Mouse (Mus musculus) kidney, postnatal 0 days (tissue): ENCODE results near the gene Opa3. TPM values are rescaled to one million over a fixed set of nuclear protein-coding genes. Genes with fewer than 3 reads are reported as not detected.

Experiments
- ATAC-seq: fragments of 200-750 bp; cut with Nextera tagmentation; replicated peaks from 2 replicates; pipeline ENCODE4 v1.8.0; 2017; ENCODE audit warnings: low read depth, moderate number of reproducible peaks, moderate TSS enrichment, moderate library complexity; ENCODE audit not compliant: low FRiP score
- DNase-seq: peaks from one replicate; pipeline ENCODE4 v3.0.0-alpha.2; 2016; ENCODE audit warnings: low spot score
- H3K27ac ChIP-seq: fragments of 300-500 bp; sonication (generic); 2 replicates; pipeline ENCODE4 v1.5.1; 2014; ENCODE audit warnings: mild to moderate bottlenecking
- H3K27me3 ChIP-seq: fragments of 300-500 bp; sonication (generic); 2 replicates; pipeline ENCODE4 v1.6.1; 2014; ENCODE audit warnings: low read length, mixed read lengths; ENCODE audit not compliant: insufficient read depth
- H3K36me3 ChIP-seq: fragments of 300-500 bp; sonication (generic); 2 replicates; pipeline ENCODE4 v1.6.1; 2014; ENCODE audit warnings: low read length, mixed read lengths; ENCODE audit not compliant: insufficient read depth
- H3K4me1 ChIP-seq: fragments of 300-500 bp; sonication (generic); replicated peaks from 2 replicates; pipeline ENCODE4 v1.6.1; 2014; ENCODE audit warnings: antibody characterized with exemption, low read length, mixed read lengths; ENCODE audit not compliant: insufficient read depth
- H3K4me2 ChIP-seq: fragments of 300-500 bp; sonication (generic); 2 replicates; pipeline ENCODE4 v1.6.1; 2014; ENCODE audit warnings: mild to moderate bottlenecking, low read length, moderate library complexity, mixed read lengths
- H3K4me3 ChIP-seq: fragments of 300-500 bp; sonication (generic); replicated peaks from 2 replicates; pipeline ENCODE4 v1.5.1; 2014; ENCODE audit warnings: low read depth, low read length
- H3K9ac ChIP-seq: fragments of 300-500 bp; sonication (generic); 2 replicates; pipeline ENCODE4 v1.6.1; 2014; ENCODE audit warnings: low read depth, low read length
- H3K9me3 ChIP-seq: fragments of 300-500 bp; sonication (generic); replicated peaks from 2 replicates; pipeline ENCODE4 v1.6.1; 2016; ENCODE audit warnings: low read length, inconsistent platforms, mixed read lengths
- CTCF ChIP-seq: IDR thresholded peaks from 2 replicates; pipeline ENCODE4 v1.5.1; 2016; ENCODE audit warnings: antibody characterized with exemption, low read depth, mild to moderate bottlenecking, moderate library complexity
- WGBS: fragments of 180-500 bp; shearing (Covaris S2); extraction: QIAGEN DNeasy Blood & Tissue Kit; methylation state at CpG from one replicate; pipeline ENCODE4 v1.1.7; 2014; 5-methylcytosine and 5-hydroxymethylcytosine counted together
- microRNA counts: library from miRNA; unstranded; fragments of <30 nt; microRNA quantifications from one replicate; lab custom pipeline; 2015
- microRNA-seq: library from miRNA; unstranded; fragments of <30 nt; microRNA quantifications from one replicate; pipeline ENCODE4, GENCODE M21; 2016
- polyA plus RNA-seq: library from polyadenylated mRNA; unstranded; fragments of >200 nt; fragmentation: Nextera tagmentation; extraction: Ambion mirVana; gene quantifications from 2 replicates; pipeline ENCODE4 v1.2.1, GENCODE M21; 2015

The Opa3 gene
- polyA plus RNA-seq, 1 experiment from 2014 or later, result 30.4 TPM

- no peaks in the 10 kb centered on the region for H3K36me3 ChIP-seq
- WGBS, result 8% methylated on average over 16 of the region's 16 CpGs
- H3K9ac ChIP-seq, result peak overlapping the region; percentile 23; the same call in 1 of the 2 replicates
- H3K4me3 ChIP-seq, result peak overlapping the region; percentile 12
- no peak overlapping the region for H3K27ac ChIP-seq
- no peak for ATAC-seq
- no peak for DNase-seq
- H3K4me2 ChIP-seq, result peak overlapping the region; percentile 51
- no peak for TF ChIP-seq CTCF
- no peaks in the 10 kb centered on the region for H3K9me3 ChIP-seq
- H3K27me3 ChIP-seq, result peaks cover 31% of the 10 kb centered on the region
- H3K4me1 ChIP-seq, result peaks cover 4% of the 10 kb centered on the region; the same call in 1 of the 2 replicates
These were observed 73.5 kb downstream of the Opa3 start for GRCm38 (mm10) chr7:19301461-19302263.

DNA sequence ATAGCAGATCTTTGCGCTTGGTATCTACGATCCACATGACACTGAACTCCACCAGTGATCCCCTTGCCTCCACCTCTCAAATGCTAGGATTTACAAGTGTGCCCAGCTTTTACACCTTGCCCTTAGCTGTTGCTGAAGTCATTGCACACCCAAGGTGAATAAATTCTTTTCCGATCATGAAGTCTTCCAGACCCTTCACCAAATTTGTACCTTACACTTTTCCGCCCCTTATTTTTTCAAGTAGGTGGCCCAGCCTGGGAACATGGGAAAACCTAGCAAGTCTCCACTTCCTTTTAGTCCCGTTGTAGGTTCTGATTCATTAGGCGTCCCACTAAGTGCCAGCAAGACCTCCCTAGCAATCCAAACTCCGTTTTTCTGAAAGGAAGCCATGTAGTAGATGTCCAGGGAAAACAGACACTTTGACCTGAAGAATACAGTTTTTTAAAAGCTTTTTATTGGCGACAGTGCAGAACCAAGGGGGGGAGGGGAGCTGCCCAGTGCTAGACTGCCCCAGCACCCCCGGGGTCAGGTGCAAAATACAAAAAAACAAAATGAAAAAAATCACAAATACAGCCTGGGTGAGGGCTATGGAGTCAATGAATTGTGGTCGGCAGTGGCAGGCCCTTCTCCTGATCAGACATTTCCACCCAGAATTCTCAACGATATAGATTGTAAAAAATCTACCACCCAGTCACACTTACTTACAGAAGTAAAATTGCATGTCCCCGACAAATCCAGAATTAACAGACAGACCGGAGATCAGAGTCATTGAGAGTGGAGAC is 74.3 kb downstream of the Opa3 start:
- Histone ChIP-seq H3K27me3 (peaks cover 35% of the 10 kb centered on the region), H3K4me2 (no peak overlapping the region), H3K4me3 (no peak overlapping the region), H3K27ac (no peak overlapping the region), H3K9ac (no peak overlapping the region), H3K36me3 (no peaks in the 10 kb centered on the region), H3K9me3 (no peaks in the 10 kb centered on the region), H3K4me1 (peaks cover 4% of the 10 kb centered on the region; the same call in 1 of the 2 replicates)
- WGBS, result 52% methylated on average over 13 of the region's 13 CpGs
- DNase-seq, result no peak
- no peak for TF ChIP-seq CTCF
- ATAC-seq, result no peak

- Histone ChIP-seq H3K27ac (no peak overlapping the region), H3K4me3 (no peak overlapping the region), H3K36me3 (no peaks in the 10 kb centered on the region), H3K4me2 (no peak overlapping the region), H3K9me3 (no peaks in the 10 kb centered on the region), H3K4me1 (peaks cover 8% of the 10 kb centered on the region; the same call in 1 of the 2 replicates), H3K27me3 (peaks cover 35% of the 10 kb centered on the region), H3K9ac (no peak overlapping the region)
- 86% methylated on average over 12 of the region's 12 CpGs for WGBS
- no peak for DNase-seq
- ATAC-seq, result no peak
- no peak for TF ChIP-seq CTCF
These were observed 74.8 kb downstream of the Opa3 start for GRCm38 (mm10) chr7:19303046-19303305.

GRCm38 (mm10) chr7:19303770-19304169 is 75.6 kb downstream of the Opa3 start:
- H3K4me2 ChIP-seq, result peak overlapping the region; percentile 64; the same call in 1 of the 2 replicates
- ATAC-seq, result no peak
- H3K27ac ChIP-seq, result no peak overlapping the region
- peak; percentile 55 for DNase-seq
- peaks cover 35% of the 10 kb centered on the region for H3K27me3 ChIP-seq
- no peaks in the 10 kb centered on the region for H3K9me3 ChIP-seq
- no peaks in the 10 kb centered on the region for H3K36me3 ChIP-seq
- no peak overlapping the region for H3K4me3 ChIP-seq
- no peak overlapping the region for H3K9ac ChIP-seq
- peak; percentile 83 for TF ChIP-seq CTCF
- WGBS, result under 1% methylated on average over 16 of the region's 16 CpGs
- peaks cover 8% of the 10 kb centered on the region; the same call in 1 of the 2 replicates for H3K4me1 ChIP-seq

DNA sequence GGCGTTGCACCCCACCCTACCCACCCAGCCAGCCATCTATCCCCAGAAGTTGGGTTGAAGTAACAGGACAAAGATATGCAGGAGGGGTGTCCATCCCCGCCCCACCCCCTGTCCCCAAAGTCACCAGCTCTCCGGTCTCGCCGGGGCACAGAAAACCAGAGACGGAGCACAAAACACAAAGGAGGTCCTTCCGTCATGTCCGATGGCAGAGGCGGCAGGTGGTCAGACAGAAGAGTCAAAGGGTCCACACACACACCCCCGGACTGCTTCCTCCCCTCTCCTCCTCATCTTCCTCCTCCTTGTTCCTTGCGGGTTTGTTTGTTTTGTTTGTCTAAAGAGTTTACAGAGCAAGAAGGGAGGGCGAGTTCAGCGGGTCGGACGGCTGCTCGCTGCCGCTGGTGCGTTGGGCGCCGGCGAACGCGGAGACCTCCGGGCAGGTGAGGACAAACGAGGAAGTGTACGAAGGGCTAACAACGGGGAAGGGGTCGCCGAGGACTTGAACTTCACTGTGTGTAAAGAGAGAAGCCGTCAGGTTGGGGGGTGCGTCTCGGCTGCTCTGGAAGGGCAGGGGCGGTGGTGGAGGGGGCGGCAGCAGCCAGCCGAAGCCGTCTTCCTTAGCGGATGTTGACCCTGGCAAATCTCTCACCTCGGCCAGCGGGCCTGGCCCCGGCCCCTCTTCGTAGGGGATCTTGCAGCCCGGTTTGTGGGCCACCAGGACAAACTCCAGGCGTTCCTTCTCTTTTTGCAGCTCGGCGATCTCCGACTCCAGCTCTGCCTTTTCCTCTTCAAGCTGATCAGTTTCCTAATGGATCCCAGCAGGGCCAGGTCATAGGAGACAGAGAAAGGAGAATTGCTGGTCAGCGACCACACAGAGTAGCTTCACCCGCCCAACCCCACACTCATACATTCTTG is 76.6 kb downstream of the Opa3 start:
- H3K36me3 ChIP-seq, result no peaks in the 10 kb centered on the region
- no peaks in the 10 kb centered on the region for H3K9me3 ChIP-seq
- WGBS, result 2% methylated on average over 48 of the region's 48 CpGs
- no peak overlapping the region for H3K27ac ChIP-seq
- ATAC-seq, result no peak
- no peak for TF ChIP-seq CTCF
- peak overlapping the region; percentile 44; the same call in 1 of the 2 replicates for H3K9ac ChIP-seq
- no peak for DNase-seq
- peaks cover 14% of the 10 kb centered on the region; the same call in 1 of the 2 replicates for H3K4me1 ChIP-seq
- H3K4me2 ChIP-seq, result peak overlapping the region; percentile 64
- H3K4me3 ChIP-seq, result peak overlapping the region; percentile 38
- peaks cover 35% of the 10 kb centered on the region for H3K27me3 ChIP-seq

DNA sequence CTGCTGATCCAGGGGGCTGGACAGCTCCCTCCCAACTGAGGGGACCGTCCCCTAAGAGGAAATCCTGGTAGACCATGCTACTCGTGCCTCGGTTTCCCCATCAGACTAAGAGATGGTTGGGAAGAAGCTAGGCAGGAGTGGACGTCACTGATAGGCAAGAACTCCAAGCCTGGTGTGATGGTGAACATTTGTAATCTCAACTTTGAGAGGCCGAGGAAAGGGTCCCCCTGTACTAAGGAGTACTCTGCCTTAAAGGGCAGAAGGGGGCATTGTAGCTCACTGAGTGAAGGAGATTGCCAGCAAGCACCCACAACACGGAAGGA is 77.2 kb downstream of the Opa3 start:
- H3K36me3 ChIP-seq, result no peaks in the 10 kb centered on the region
- 13% methylated on average over 6 of the region's 6 CpGs for WGBS
- no peak overlapping the region for H3K27ac ChIP-seq
- ATAC-seq (no peak), DNase-seq (no peak)
- no peak overlapping the region for H3K9ac ChIP-seq
- H3K27me3 ChIP-seq, result peaks cover 35% of the 10 kb centered on the region
- no peaks in the 10 kb centered on the region for H3K9me3 ChIP-seq
- peak overlapping the region; percentile 38; the same call in 1 of the 2 replicates for H3K4me3 ChIP-seq
- peaks cover 14% of the 10 kb centered on the region; the same call in 1 of the 2 replicates for H3K4me1 ChIP-seq
- no peak for TF ChIP-seq CTCF
- H3K4me2 ChIP-seq, result peak overlapping the region; percentile 64

MicroRNAs encoded within 50 kb of the gene (microRNA counts, 519-probe panel; counts per million panel counts)
- 330 counts per million, percentile 68 among the panel's probes with 10 or more counts for microRNA mmu-miR-330 (lab: Ali Mortazavi, UCI)

Small RNAs within 50 kb of the gene (microRNA-seq; reads per million reads assigned to microRNA genes)
- gene Mir330, result 192 reads per million, percentile 59 among the genes with 10 or more reads in this experiment

Other genes starting within 250 kb of the Opa3 start
- 0.09 TPM in 1 of 2 replicates, not detected in the other for gene Nanos2, start 240.9 kb upstream of the Opa3 start, polyA plus RNA-seq
- gene Mypop, start 237.1 kb upstream of the Opa3 start, polyA plus RNA-seq, result 3.3 and 3.6 TPM in 2 replicates
- 15.2 and 17.3 TPM in 2 replicates for gene Irf2bp1, start 224.3 kb upstream of the Opa3 start, polyA plus RNA-seq
- 0.53 and 0.57 TPM in 2 replicates for gene Foxa3, start 204.8 kb upstream of the Opa3 start, polyA plus RNA-seq
- 16.6 and 17.6 TPM in 2 replicates for gene Sympk, start 204.0 kb upstream of the Opa3 start, polyA plus RNA-seq
- not detected in 2 replicates for gene Rsph6a, start 173.6 kb upstream of the Opa3 start, polyA plus RNA-seq
- gene Dmwd, start 152.1 kb upstream of the Opa3 start, polyA plus RNA-seq, result 12.2 and 16.9 TPM in 2 replicates
- 9.4 and 11.6 TPM in 2 replicates for gene Dmpk, start 144.5 kb upstream of the Opa3 start, polyA plus RNA-seq
- 7.6 and 7.9 TPM in 2 replicates for gene Six5, start 133.7 kb upstream of the Opa3 start, polyA plus RNA-seq
- 2.0 TPM in 2 replicates for gene Gm4969, start 110.0 kb upstream of the Opa3 start, polyA plus RNA-seq
- gene Fbxo46, start 108.5 kb upstream of the Opa3 start, polyA plus RNA-seq, result 12.1 and 13.0 TPM in 2 replicates
- gene Qpctl, start 79.0 kb upstream of the Opa3 start, polyA plus RNA-seq, result 13.3 and 15.4 TPM in 2 replicates
- gene Snrpd2, start 78.6 kb upstream of the Opa3 start, polyA plus RNA-seq, result 119 and 127 TPM in 2 replicates
- gene Gipr, start 62.2 kb upstream of the Opa3 start, polyA plus RNA-seq, result 0.08 and 0.09 TPM in 2 replicates
- gene Eml2, start 51.9 kb upstream of the Opa3 start, polyA plus RNA-seq, result 10.6 and 13.1 TPM in 2 replicates
- gene Gpr4, start 15.8 kb upstream of the Opa3 start, polyA plus RNA-seq, result 5.1 and 5.2 TPM in 2 replicates
- 89.4 and 94.4 TPM in 2 replicates for gene Vasp, start 43.5 kb downstream of the Opa3 start, polyA plus RNA-seq
- gene Ppm1n, start 51.7 kb downstream of the Opa3 start, polyA plus RNA-seq, result 0.18 TPM in 1 of 2 replicates, not detected in the other
- 7.3 and 7.4 TPM in 2 replicates for gene Rtn2, start 54.3 kb downstream of the Opa3 start, polyA plus RNA-seq
- 0.11 TPM in 2 replicates for gene Fosb, start 81.7 kb downstream of the Opa3 start, polyA plus RNA-seq
- 68.4 and 68.8 TPM in 2 replicates for gene Ercc1, start 116.4 kb downstream of the Opa3 start, polyA plus RNA-seq
- 16.7 and 17.7 TPM in 2 replicates for gene Cd3eap, start 131.1 kb downstream of the Opa3 start, polyA plus RNA-seq
- gene Ppp1r13l, start 131.4 kb downstream of the Opa3 start, polyA plus RNA-seq, result 3.0 and 4.0 TPM in 2 replicates
- gene Ercc2, start 153.7 kb downstream of the Opa3 start, polyA plus RNA-seq, result 11.0 and 11.5 TPM in 2 replicates
- 6.7 and 8.2 TPM in 2 replicates for gene Klc3, start 175.8 kb downstream of the Opa3 start, polyA plus RNA-seq
- gene Ckm, start 176.4 kb downstream of the Opa3 start, polyA plus RNA-seq, result 1.0 and 1.2 TPM in 2 replicates
- gene Mark4, start 230.5 kb downstream of the Opa3 start, polyA plus RNA-seq, result 6.6 and 7.9 TPM in 2 replicates
- gene Exoc3l2, start 235.0 kb downstream of the Opa3 start, polyA plus RNA-seq, result 6.7 and 8.0 TPM in 2 replicates